Mouse (Mus musculus): Measurements from ENCODE around the gene Zbtb16. TPM values are rescaled to one million over a fixed set of nuclear protein-coding genes. Genes with fewer than 3 reads are reported as not detected.

The Zbtb16 gene
- total RNA-seq, 1 experiment from 2014 or later = 7.3 TPM

DNA sequence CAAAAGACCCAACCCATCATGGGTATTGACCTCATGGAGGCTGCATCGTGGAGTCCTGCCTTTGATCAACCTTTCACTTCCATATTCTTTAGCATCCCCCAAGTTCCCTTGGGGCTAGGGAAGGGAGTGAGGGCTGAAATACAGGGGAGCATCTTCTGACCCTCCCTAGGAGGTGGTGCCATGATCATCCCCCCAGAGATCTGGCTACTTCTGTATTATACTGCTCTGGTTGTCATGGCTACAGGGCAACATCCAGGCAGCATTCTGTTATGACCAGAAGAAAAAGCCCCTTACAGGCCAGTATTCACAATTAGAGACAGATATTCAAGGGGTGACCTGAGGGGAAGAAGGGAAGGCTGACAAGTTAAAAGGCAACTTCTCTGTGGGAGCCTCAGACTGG is 216.8 kb downstream of the Zbtb16 start:
- ATAC-seq (replicated peaks; ENCODE audit: low read depth, poor library complexity, severe bottlenecking) = 0 out of 2 replicates have a peak, but pooled peaks have one; percentile 15

DNA sequence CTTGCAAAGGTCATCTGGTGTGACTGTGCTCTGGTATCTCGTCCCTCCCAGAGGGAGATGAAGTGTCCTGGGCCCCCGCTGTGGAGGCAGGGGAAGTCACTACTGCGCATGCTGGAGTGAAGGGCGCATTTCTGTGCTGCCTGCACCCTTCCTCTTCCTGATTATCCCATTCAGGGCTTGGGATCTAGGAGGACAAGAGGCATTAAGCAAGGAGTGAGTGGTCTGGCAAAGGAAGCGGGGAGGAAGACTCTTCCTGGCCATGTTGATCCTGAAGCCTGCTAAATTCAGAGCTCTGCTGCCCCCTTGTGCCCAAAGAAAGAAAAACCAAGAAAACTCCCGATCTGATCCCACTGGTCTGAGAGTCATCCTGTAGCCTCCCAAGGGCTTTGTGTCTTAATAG is 217.4 kb downstream of the Zbtb16 start:
- peak; percentile 76 for ATAC-seq (replicated peaks; ENCODE audit: low read depth, poor library complexity, severe bottlenecking)

DNA sequence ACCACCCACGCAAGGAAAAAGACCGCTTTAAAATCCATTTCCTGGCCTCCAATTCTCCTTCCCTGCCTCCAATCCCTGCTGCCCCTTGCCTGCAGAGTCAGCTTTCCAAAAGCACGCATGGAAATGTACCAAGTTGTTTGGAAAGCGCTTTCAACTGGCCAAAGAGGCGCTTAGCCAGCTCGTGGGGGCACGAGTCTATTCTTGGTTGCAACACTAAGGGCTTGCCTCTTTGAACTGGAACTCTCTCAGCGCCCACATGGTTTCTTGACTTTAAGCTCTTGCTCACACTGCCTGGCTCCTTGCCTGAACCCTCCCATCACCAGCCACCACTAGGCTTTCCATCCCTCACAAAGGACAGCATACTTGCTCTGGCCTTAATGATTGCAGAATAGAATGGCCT is 217.9 kb downstream of the Zbtb16 start:
- ATAC-seq (replicated peaks; ENCODE audit: low read depth, poor library complexity, severe bottlenecking) = no peak

DNA sequence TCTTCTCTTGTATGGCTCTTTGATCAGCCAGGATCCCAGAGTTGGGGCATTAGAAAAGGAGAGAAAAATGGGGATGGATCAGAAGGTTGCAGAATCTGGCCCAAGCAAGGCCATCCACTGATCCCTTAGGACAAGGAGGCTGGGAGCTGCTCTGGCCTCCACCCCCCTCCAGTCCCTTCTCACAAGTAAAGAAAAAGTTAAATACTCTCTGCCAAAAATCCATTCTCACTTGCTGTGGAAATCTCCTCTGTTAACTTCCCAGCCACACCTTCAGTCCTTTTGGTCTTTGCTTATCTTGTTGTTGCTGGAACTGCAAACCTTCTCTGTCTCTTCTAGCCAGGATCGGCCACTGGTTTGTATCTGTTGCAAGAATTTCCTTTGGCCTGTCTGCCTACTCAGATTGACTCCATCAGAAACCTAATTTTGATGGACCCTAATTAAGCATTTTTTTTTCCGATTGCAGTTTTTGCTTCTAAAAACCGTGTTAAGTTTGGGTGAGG is 218.5 kb downstream of the Zbtb16 start:
- no peak for ATAC-seq (replicated peaks; ENCODE audit: low read depth, poor library complexity, severe bottlenecking)

DNA sequence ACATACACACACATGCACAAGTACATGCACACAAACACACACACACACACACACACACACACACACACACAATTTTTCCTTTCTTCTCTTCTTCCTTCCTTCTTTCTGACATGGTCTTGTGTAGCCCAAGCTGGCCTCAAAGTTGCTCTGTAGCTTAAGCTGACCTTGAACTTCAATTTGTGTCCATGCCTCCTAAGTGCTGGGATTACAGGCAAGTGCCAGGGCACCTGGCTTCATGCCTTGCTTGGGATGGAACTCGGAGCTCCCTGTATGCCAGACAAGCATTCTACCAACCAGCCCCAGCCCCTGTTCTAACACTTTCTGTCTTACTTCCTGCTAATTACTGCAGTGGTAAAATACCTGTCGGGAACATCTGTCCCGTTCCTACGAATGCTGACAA is 222.8 kb downstream of the Zbtb16 start:
- no peak for ATAC-seq (replicated peaks; ENCODE audit: low read depth, poor library complexity, severe bottlenecking)

DNA sequence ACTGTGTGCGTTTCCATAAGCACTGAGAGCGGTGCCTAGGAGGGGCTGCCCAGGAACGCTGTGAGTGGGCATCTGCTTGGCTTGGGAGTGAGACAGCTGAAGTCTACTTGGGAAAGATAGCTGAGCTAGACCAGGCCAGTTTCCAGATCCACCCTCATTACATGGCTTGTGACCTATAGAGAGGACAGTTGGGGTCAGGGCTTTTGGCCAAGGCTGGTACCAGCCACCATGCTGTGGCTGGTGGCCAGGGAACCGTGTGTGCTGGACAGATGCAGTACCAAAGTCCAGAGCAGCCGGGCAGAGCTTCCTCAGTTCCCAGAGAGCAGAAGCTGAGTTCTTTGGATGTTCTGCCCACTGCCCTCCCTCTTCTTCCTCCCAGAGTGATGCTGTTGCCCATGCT is 223.5 kb downstream of the Zbtb16 start:
- ATAC-seq (replicated peaks; ENCODE audit: low read depth, poor library complexity, severe bottlenecking) = no peak

DNA sequence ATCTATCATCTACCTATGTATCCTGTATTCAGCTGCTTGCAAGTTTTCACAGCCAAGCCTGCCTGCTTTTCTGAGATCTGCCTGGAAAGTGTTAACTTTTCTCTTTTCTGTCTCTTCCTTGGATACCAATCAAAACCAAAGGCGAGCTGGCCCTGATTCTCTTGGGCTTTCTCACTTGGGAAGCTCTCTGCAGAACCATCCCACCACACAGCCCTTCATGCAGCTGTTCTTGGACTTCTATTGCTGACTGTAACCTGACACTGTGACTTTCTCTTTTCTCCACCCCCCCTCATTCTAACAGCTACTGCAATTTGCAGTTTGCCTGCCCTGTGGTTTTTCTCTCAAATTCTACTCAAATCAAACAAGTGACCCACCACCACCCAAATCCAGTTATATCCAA is 225.0 kb downstream of the Zbtb16 start:
- ATAC-seq (replicated peaks; ENCODE audit: low read depth, poor library complexity, severe bottlenecking) = no peak

DNA sequence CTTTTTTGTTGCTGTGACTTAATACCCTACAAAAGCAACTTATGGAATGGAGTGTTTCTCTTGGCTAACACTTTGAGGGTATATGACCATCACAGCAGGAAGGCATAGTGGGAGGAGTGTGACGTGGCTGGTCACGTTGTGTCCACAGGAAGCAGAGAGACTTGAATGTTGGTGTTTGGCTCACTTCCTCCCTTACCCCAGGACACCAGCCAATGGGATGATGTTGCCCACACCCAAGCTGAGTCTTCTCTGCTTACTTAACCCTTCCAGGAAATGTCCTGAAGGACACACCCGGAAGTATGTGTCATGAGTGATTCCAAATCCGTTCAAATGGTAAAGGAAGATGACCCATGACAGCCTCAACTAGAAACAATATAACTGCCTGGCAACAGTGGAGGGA is 226.3 kb downstream of the Zbtb16 start:
- ATAC-seq (replicated peaks; ENCODE audit: low read depth, poor library complexity, severe bottlenecking) = no peak

DNA sequence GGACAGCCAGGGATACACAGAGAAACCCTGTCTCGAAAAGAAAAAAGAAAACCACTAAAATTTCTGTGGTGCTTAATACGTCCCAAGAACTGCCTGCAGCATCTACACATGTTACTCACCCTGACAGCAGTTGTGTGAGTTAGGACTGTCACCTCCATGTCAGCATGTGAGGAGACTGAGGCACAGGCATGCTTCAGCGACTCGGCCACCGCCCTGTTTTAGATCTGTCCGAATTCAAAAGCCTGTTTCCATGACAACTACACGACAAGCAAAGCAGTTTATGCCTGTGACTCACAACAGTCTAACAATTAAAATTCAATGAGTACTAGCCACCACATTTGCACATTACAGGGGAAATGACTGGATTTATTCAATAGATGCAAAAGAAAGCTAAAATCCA is 228.6 kb downstream of the Zbtb16 start:
- no peak for ATAC-seq (replicated peaks; ENCODE audit: low read depth, poor library complexity, severe bottlenecking)

DNA sequence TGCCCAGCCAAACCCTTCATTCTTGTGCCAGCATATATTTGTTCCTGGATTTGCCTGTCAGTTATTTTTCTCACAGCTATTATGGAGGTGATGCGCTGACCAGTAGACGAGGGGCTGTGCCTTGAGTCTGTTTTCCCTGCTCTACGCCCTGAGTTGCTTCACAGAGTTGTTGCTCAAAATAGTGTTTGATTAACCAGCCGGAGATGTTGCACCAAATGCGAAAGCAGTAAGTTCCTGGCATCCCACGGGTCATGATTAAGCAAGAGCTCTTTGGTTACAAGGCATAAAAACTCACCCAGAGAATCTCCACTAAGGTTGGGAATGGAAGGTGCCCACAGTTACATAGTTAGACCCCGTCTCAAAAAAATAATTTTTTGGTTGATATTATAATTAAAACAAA is 229.9 kb downstream of the Zbtb16 start:
- no peak for ATAC-seq (replicated peaks; ENCODE audit: low read depth, poor library complexity, severe bottlenecking)

DNA sequence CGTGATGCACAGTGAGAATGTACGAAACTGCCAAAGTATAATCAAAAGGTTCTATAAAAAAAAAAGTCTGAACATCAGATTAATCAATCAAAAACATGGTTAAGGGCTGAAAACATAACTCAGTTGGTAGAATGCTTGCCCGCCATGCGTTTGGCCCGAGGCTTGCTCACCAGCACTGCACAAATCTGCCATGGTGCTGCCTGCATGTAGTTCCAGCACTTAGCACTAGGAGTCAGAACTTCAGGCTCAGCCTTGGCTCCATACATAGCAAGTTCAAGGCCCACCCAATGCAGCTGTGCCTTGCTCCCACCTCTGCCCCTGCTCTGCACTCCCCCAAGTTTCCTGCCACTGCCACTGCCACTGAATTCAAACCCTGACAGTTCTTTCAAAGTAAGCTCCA is 230.3 kb downstream of the Zbtb16 start:
- no peak for ATAC-seq (replicated peaks; ENCODE audit: low read depth, poor library complexity, severe bottlenecking)

DNA sequence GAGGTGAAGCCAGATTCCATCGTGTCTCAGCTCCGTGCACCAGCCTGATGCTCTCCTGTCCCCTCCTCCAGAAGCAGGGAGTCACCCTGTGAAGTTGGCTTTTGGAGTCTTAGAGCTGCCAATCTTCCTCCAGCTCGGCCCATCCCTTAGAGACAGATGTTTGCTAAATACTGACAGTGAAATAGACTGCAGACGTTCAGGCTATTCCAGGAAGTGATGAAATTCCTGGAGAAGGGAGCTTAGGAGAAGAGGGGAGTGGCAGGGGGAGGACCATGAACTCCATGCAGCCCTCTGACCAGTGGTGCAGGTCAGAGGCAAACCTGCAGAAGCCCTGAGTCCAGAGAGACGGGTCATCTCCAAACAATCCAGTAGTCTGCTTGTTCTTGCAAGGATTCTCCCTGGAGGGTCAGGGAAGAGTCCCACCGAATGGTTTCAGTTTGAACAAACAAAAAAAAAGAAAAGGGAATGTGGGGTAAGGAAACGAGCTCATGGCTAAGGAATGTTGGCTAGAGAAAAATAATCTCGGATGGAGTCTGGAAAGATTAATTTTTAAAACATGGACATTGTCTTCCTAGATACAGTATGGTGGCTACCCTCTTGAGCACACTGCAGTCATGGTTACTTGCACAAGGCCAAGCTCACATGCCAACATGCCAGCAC is 231.0 kb downstream of the Zbtb16 start, which contains the start of gene Nnmt:
Gene Nnmt (minus strand): TSS at position 215 of the 660 bp plus-strand sequence.
- no peak for ATAC-seq (replicated peaks; ENCODE audit: low read depth, poor library complexity, severe bottlenecking)

Other genes starting within 250 kb of the Zbtb16 start
- not detected in 2 replicates for gene Nnmt, start 231.1 kb downstream of the Zbtb16 start, total RNA-seq (2017)
- not detected in 2 replicates for gene Htr3a, start 74.9 kb upstream of the Zbtb16 start, total RNA-seq (2017)
- gene Htr3b, start 128.8 kb upstream of the Zbtb16 start, total RNA-seq (2017) = not detected in 2 replicates
- gene Usp28, start 149.2 kb upstream of the Zbtb16 start, total RNA-seq (2017) = 10.3 and 17.2 TPM in 2 replicates
- gene Zw10, start 219.4 kb upstream of the Zbtb16 start, total RNA-seq (2017) = 26.9 and 33.4 TPM in 2 replicates
- gene Tmprss5, start 245.0 kb upstream of the Zbtb16 start, total RNA-seq (2017) = not detected in 2 replicates

All from common myeloid progenitor, adult 5-6 weeks (primary cell).